Mouse (Mus musculus) kidney, postnatal 14 days (tissue): ENCODE results near the gene Reep6.
A peak's percentile ranks its signal among the peaks of the same experiment; 100 is the strongest.

ENCODE experiments used
- DNase-seq: peaks from one replicate; pipeline ENCODE4 v3.0.0; 2022; ENCODE audit warnings: mixed read lengths

Gene Reep6

DNA sequence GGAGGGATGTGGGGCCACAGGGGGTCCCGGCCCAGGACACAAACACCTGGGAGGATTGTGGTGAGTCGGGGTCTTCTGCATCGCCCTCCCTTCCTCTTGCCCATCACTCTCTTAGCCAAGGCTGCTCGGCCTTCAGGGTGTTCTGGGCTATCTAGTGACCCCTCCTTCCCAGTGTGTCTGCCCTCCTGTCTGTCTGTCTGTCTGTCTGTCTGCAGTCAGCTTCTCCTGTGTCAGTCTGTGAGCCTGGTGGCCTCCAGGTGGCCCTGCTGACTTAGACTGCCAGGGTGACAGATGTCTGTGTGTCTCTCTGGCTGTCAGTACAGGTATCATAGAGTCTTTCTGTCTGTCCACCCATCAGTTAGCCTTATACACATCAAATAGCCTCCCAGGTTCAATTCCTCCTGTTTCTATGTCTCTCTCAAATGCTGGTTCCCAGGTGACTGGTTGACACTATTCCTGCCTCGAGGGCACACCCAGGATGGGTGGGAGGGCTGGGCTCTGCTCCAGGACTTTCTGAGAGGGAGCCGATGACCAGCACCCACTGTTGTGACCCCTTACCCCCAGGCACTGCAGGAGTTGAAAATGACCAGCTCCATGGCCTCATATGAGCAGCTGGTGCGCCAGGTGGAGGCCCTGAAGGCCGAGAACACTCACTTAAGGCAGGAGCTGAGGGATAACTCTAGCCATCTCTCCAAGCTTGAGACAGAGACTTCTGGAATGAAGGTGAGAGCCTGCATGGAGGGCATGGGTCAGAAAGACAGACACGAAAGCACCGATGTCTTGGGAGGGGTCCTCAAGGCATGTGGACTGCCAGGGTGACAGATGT lies 28.3 kb upstream of the Reep6 start:
- DNase-seq, result no peak

DNA sequence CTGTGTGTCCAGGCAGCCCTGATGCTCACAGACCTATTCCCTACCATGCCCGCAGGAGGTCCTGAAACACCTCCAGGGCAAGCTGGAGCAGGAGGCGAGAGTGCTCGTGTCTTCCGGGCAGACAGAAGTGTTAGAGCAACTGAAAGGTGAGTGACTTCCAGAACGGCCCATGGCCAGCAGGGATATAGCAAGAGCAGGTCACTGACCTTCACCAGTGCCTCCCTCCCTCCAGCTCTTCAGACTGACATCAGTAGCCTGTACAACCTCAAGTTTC lies 27.7 kb upstream of the Reep6 start:
- no peak for DNase-seq

DNA sequence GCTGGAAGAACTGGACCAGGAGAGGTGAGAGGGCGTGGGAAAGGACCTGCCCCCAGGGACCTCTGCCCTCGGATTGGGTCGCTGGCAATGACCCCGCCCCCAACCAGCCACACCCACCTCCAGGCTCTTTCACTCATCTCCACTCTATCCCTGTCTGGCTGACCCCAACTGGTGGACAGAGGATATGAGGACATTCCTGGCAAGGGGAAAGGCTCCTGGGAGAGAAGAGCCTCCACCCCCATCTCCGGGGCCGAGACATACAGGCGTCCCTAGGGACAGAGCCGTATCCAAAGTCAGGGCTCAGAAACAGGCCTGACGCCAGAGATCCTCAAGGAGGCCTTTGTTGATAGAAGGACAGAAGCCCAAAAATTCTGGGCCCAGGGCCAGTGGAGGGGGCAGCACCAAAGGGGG lies 27.3 kb upstream of the Reep6 start:
- peak; percentile 85 for DNase-seq

DNA sequence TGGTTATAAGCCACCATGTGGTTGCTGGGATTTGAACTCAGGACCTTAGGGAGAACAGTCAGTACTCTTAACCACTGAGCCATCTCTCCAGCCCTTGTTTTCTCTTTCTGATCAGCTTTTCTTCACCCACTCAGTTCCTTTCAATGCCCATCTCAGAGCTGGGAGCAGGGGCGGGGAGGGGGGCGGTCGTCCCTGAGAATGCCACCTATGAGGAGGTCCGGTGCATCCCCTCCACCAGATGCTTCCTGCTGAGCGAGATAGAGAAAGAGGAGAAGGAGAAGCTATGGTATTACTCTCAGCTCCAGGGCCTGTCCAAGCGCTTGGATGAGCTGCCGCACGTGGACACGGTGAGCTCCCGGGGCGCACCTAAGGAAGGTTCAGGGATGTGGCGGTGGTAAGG lies 25.3 kb upstream of the Reep6 start:
- DNase-seq, result no peak

DNA sequence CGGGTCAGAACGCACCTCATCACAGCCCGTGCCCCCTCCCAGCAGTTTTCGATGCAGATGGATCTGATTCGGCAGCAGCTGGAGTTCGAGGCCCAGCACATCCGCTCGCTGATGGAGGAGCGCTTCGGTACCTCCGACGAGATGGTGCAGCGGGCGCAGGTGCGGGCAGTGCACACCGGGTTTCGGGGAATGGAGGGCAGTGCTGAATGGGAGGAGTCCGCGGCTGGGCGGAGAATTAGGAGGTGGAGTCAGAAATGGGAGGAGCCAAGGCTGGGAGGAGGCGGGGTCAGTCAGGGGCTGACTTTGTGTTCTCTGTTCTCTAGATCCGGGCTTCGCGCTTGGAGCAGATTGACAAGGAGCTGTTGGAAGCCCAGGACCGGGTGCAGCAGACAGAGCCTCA lies 24.9 kb upstream of the Reep6 start:
- peak; percentile 53 for DNase-seq

DNA sequence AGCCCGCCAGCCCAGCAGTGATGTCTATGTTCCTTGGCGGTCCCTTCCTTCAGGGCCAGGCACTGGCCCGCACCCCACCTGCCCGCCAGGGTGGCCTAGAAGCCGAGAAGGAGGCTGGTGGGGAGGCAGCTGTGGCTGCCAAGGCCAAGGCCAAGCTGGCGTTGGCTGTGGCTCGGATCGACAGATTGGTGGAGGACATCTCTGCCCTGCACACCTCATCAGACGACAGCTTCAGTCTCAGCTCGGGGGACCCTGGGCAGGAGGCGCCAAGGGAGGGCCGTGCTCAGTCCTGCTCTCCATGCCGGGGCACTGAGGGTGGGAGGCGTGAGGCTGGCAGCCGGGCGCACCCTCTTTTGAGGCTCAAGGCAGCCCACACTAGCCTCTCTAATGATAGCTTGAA lies 18.2 kb upstream of the Reep6 start:
- no peak for DNase-seq

DNA sequence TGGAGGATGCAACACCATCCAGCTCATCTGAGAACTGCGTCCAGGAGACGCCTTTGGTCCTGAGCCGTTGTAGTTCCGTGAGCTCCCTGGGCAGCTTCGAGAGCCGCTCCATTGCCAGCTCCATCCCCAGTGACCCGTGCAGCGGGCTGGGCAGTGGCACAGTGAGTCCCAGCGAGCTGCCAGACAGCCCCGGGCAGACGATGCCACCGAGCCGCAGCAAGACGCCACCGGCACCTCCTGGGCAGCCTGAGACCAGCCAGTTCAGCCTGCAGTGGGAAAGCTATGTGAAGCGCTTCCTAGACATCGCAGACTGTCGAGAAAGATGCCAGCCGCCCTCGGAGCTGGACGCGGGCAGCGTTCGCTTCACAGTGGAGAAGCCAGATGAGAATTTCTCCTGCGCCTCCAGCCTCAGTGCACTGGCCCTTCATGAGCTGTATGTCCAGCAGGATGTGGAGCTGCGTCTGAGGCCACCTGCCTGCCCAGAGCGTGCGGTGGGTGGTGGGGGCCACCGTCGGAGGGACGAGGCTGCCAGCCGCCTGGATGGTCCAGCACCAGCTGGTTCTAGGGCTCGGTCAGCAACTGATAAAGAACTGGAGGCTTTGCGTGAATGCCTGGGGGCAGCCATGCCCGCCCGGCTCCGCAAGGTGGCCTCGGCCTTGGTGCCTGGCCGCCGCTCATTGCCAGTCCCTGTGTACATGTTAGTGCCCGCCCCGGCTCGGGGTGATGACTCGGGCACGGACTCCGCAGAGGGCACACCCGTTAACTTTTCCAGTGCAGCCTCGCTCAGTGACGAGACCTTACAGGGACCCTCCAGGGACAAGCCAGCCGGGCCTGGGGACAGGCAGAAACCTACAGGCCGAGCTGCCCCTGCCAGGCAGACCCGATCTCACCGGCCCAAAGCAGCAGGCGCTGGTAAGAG lies 16.9 kb upstream of the Reep6 start:
- DNase-seq, result no peak

DNA sequence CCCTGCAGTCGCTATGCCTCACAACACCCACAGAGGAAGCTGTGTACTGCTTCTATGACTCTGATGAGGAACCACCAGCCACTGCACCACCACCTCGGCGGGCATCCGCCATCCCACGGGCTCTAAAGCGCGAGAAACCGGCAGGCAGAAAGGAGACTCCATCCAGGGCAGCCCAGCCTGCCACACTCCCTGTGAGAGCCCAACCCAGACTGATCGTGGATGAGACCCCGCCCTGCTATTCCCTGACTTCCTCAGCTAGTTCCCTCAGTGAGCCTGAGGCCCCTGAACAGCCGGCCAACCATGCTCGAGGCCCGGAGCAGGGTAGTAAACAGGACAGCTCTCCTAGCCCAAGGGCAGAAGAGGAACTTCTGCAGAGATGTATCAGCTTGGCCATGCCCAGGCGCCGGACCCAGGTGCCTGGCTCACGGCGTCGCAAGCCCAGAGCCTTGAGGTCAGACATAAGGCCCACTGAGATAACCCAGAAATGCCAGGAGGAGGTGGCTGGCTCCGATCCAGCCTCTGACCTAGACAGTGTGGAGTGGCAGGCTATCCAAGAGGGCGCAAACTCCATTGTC lies 16.0 kb upstream of the Reep6 start:
- no peak for DNase-seq

DNA sequence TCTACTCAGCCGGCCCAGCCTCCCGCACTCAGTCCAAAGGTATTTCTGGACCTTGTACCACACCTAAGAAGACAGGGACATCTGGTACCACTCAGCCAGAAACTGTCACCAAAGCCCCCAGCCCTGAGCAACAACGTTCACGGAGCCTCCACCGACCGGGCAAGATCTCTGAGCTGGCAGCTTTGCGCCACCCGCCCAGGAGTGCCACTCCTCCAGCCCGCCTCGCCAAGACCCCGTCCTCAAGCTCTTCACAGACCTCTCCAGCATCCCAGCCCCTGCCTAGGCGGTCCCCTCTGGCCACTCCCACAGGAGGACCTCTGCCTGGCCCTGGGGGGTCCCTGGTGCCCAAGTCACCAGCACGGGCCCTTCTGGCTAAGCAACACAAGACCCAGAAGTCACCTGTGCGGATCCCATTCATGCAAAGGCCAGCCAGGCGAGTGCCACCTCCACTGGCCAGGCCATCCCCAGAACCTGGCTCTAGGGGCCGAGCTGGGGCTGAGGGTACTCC lies 15.2 kb upstream of the Reep6 start:
- DNase-seq, result no peak

DNA sequence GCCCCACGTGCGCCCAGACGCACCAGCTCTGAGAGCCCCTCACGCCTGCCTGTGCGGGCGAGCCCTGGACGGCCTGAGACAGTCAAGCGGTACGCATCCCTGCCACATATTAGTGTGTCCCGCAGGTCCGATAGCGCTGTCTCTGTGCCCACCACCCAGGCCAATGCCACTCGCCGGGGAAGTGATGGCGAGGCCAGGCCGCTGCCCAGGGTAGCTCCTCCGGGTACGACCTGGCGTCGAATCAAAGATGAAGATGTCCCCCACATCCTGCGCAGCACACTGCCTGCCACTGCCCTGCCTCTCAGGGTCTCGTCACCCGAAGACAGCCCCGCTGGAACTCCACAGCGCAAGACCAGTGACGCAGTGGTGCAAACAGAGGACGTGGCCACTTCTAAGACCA lies 14.4 kb upstream of the Reep6 start:
- DNase-seq, result no peak

DNA sequence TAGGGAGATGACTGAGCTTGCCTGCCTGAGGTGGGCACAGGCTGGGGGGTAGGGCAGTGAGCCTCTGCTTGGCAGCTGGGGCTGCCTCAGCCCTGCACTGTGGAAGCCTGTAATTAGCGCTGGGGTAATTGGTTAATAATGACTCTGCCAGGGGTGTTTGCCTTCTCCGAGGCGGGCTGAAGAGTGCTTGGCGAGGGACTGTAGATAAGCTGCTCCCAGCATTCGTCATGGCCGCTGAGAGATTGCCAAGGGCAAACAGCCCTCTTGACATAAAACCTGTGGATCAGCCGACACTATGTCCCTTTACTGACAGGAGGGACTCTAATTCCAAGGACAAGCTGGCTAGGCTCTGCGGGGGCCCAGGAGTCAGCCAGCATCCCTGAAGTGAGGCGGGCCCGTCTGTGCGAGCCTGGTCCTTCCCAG lies 13.4 kb upstream of the Reep6 start:
- no peak for DNase-seq

DNA sequence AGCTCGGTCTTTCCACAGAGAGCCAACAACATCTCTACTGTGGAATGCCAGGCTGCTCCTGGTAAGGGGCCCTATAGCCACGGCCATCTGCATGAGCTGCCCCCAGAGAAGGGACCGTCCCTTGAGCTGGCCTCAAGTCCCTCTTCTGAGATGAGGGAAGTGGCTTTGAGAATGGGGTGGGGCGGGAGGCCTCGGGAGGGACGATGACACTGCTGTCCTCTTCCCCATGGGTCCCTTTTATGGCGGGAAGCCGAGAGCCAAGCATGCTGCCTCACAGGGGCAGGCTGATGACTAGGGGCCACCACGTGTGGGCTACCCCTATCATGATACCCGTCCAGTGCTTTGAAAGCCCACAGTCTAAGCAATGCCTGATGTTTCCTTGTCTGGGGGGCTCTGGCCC lies 12.7 kb upstream of the Reep6 start:
- no peak for DNase-seq

DNA sequence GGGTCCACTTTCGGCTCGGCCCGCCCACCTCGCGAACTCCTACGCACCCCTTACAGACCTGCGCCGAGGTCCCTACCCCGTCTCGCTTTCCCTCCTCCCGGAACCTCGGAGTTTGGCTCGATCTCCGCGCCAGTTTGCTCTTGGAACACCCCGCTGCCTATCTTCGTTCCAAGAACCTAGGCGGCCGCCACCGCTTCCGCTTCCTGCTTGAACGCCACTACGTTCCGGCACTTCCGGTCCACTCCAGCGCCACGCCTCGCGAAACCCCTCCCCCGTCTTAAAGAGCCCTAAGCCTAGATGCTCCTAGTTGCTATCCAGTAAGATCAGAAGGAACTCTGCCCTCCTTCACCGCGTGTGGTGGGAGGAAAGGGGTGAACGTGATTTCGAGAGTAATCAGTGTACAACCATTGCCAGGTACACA lies 9.4 kb upstream of the Reep6 start, which contains the start of gene 2310011J03Rik:
TSS of gene 2310011J03Rik (minus strand) at position 198 of the 421 bp plus-strand sequence.
- peak; percentile 95 for DNase-seq

DNA sequence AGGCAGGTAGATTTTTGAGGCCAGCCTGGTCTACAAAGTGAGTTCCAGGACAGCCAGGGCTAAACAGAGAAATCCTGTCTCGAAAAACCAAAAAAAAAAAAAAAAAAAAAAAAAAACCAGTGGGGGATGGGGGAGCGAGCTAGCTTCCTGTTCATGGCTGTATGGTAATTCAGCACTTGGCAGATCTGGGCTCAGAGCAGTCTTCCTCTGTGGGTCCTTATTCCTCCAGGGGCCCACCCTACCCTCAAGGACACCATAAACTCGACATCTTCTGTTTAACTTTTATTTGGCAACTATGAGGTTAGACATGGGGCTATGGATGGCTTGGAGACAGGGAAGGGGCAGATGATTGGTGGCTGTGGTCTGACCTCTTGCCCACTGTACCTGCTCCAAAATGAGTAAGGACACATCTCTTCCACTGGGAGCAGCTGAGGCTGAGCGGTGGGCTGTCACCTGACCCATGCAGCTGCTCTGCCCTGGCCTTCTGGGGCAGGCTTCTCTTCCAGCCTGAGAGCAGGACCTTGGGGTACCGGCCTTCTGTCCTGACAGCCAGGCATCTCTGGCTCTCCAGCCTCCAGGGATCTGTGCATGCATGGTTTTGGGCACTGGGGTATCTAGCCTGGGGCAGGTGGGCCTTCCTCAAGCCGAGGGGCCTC lies 8.6 kb upstream of the Reep6 start:
- DNase-seq, result no peak

DNA sequence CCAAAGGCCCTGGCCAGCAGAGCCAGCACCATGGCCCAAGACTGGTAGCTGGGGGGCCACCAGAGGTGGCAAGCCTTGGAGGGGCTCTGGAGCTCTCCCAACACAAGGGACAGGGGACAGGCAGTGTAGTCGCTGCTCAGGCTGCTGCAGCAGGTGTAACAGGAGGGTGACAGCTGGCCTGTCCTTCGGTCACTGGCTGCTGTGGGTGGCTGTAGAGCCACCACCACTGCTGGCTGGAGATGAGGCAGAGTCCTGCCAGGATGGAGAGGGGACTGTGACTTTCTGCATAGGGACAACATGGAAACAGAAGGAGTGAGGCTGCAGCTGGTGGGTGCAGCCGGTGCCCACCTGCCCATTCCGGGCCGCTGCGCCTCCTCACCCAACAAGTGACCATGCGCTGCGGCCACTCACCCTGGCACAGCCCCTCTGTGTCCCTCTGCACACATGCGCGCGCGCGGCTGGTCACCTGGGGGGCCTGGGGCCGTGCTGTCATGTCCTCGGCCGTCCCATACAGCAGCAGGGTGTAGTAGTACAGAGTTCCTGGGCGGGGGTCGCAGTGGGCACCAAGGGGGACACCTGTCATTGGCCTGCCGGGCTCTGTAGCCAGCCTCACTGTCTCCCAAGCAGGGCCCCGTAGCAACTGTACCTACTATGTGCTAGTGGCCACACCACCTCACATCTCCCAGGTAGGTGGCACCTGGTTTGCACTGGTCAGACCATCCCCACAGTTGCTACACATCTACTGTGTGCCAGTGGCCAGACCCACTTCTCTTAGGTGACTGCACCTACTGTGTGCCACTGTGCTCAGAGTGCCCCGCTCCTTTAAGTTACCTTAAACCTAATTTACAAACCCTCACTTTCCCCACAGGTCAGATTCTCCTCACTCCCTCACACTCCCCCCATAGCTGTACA lies 7.8 kb upstream of the Reep6 start:
- DNase-seq, result no peak

DNA sequence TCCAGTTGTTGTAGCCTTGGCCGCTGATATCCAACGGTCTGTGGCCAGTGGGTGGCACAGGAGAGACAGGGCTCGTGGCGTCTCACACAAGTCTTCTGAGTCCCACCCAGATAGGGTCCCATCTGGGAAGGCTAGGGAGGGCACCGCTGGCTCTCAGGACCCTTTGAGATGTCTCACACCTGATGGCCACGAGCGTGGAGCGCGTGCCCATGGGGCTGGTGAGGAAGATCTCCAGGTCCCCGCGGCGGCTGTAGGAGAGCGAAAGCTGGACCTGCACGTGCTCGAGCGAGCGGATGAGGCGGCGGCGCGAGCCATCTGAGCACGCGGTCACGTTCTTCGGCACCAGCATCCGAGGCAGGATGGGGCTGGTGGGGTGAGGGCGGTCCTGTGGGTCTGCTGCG lies 6.9 kb upstream of the Reep6 start:
- peak; percentile 40 for DNase-seq

DNA sequence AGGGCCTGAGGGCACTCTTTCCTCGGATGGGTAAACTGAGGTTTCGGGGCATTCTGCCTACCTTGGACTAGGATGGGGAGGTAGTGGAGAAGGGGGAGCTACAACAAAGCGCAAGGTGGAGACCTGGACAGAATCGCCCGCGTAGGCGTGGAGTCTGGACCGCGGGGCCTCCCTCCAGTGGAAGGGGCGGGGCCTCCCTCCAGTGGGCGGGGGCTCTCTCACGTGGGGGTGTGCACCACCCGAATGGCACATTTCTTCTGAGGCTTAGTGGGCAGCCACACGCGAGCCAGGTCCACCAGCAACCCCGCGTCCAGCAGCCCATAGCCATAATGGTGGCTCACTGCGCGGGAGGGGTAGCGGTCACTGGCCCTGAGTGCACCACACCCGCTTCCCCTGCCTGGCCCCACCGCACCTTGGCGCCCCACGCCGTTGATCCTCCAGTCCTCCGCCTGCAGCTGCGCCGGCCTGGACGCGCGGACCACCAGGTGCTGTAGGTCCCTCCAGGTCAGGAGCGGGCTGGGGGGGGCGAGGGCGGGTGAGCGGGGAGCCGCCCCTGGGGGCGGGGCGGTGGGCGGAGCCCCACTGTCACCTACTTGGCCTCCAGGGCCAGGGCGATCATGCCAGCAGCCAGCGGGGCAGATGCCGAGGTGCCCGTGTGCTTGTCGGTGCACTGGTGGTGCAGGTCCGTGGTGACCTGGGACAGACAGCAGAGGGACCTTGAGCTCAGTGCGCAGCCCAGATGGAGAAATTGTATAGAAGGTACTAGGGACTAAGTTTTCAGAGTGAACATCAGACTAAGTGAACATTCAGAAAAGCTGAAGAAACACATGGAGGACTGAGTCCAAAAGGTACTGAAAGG lies 6.3 kb upstream of the Reep6 start:
- peak; percentile 85 for DNase-seq

DNA sequence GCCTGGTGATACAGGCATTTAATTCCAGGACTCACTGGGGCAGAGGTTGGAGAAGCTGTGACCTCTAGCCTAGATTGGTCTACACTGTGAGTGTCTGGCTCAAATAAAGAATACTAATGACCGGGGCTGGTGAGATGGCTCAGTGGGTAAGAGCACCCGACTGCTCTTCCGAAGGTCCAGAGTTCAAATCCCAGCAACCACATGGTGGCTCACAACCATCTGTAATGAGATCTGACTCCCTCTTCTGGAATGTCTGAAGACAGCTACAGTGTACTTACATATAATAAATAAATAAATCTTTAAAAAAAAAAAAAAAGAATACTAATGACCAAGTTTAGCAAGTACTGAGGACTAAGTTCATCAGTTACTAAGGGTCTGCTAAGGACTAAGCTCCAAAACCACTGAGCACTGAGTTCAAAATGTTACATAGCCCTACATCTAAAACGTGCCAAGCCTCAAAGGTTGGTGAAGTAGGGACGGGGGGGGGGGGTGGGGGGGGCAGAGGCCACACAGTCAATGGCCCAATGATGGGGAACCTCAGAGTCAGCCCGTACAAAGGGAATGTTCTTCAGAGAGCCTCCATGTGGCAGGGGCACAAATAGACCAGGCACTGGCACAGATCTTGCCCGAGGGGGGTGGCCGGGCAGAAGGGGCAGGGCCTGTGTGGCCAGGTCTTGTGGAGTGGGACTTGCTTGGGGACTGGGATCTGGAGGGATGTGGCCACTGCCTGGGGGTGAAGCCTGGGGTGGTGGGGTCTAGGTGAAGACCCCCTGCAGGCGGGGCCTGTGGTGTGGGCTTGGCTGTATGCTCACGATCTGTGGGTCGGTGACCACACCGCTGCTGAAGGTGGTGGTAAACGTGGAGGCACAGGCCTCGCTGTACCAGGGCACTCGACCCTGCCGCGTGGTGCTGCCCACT lies 5.4 kb upstream of the Reep6 start:
- DNase-seq, result no peak

DNA sequence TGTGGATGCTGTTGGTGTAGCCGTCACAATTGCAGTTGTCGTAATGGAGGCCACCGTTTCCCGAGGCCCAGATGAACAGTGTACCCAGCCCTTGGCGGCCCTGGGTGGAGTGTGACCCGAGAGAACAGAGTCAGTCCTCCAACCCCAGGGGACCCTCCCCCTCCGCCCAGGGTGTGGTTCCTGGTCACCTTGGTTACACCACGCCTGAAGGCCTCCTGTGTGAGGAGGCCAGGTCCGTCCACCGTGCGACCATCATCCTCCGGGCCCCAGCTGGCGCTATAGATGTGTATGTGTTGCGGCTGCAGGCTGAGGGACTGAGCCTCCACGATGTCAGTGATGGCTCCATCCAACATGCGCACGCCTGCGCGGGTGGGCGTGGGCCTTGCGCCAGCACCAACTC lies 4.7 kb upstream of the Reep6 start:
- no peak for DNase-seq

DNA sequence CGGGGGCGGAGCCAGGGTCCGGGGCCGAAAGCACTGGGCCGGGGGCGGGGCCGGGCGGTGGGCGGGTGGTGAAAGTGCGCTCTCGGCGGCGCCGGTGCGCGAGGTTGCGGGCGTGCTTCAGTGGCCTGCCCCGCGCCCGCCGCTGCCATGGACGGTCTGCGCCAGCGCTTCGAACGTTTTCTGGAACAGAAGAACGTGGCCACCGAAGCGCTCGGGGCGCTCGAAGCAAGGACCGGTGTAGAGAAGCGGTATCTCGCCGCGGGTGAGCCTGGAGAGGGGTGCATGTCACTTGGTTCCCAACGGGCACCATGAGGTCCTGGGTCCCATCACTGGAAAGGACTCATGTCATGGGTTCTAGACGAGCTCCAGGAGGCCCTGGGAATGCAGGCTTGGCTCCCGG lies 331 bp downstream of the Reep6 start:
- no peak for DNase-seq
